Mouse (Mus musculus) C2C12 (cell line): ENCODE measurements around the gene Cyb561d2.

Source experiments
- CTCF ChIP-seq: IDR thresholded peaks from one replicate; pipeline ENCODE4 v1.5.1; 2011; ENCODE audit not compliant: control insufficient read depth, insufficient read depth, insufficient read length
- MAX ChIP-seq: IDR thresholded peaks from one replicate; pipeline ENCODE4 v1.6.1; 2011; ENCODE audit warnings: mild to moderate bottlenecking, control low read depth
- MYOD1 ChIP-seq: IDR thresholded peaks from one replicate; pipeline ENCODE4 v1.6.1; 2011; ENCODE audit warnings: low read depth; ENCODE audit not compliant: control insufficient read depth, insufficient read length
- MYOG ChIP-seq: IDR thresholded peaks from one replicate; pipeline ENCODE4 v1.6.1; 2011; ENCODE audit not compliant: control insufficient read depth, insufficient read length; ENCODE audit errors: extremely low read depth
- USF1 ChIP-seq: IDR thresholded peaks from one replicate; pipeline ENCODE4 v1.6.1; 2011; ENCODE audit warnings: low read depth, mild to moderate bottlenecking, control low read depth, moderate library complexity

DNA sequence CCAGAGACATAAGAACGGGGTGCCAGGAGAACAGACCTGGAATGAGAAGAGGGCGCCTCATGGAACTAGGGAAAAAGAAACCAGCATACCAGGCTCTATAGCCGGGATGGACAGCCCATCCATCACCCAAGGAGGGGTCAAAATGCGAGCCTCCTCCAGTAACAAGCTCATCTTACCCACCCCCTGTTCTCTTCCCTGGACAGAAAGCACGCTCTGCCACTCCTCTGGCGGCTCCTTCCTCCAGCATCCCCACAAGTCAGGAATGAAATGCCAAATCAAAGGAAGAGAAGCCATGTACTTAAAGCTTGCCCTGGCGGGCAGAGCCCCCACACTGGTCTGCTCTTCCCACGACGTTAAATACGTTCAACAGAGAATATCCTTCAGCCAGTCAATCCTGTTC lies 988 bp downstream of the Cyb561d2 start:
- TF ChIP-seq CTCF (no peak), MAX (no peak), MYOD1 (no peak), MYOG (no peak), USF1 (no peak)
